Mouse (Mus musculus): ENCODE data around the gene Stpg1. TPM values are rescaled to one million over a fixed set of nuclear protein-coding genes. Genes with fewer than 3 reads are reported as not detected.

The Stpg1 gene
- polyA plus RNA-seq, 1 experiment = 0.41 TPM

DNA sequence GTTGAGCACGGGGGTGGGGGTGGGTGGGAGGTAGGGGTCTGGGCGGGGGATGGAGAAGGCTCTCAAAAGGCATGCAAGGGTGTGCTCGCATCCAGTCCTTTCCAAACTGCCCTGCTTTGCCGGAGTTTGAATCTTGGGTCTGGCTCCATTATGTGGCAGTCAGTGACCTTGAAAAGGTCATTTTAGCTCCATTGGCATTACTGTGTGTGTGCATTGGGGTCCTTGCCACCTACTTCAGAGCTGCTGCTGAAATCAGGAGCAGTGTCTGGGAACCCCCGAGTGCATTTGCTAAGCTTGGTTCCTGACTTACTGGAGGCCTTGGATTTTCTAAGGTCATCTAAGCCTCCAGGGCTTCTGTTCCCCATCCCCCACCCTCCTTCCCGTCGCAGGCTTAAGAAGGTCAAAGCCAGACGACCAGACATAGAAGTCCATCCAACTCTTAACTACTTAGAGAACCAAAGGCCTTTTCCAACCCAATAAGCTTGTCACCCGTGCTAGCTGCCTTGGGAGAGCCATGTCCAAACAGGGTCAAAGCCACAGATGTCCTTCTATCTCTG, 54.0 kb downstream of the Stpg1 start:
- H3K27me3 ChIP-seq (replicated peaks; ENCODE audit: control insufficient read depth, insufficient read depth, low read length) = no peaks in the 10 kb centered on the region
- 0 out of 2 replicates have a peak, but pooled peaks cover 4% of the 10 kb centered on the region for H3K4me1 ChIP-seq (ENCODE audit: control insufficient read depth, insufficient read depth, low read length)
- 51% methylated on average over 9 of the region's 9 CpGs for WGBS
- H3K4me3 ChIP-seq (ENCODE audit: insufficient read depth, low read depth, low read length) = no peak overlapping the region
- no peaks in the 10 kb centered on the region for H3K36me3 ChIP-seq (ENCODE audit: control insufficient read depth, insufficient read depth, low read length)
- no peak overlapping the region for H3K27ac ChIP-seq (ENCODE audit: insufficient read depth, low read depth, low read length)
- DNase-seq = peak; percentile 29
- TF ChIP-seq CTCF (conservative IDR thresholded peaks at IDR 0.05; ENCODE audit: insufficient read depth, insufficient read length, low read depth, low read length) = no peak
- no peak for TF ChIP-seq POLR2A (IDR thresholded peaks at IDR 0.05; ENCODE audit: low read depth, low read length)

DNA sequence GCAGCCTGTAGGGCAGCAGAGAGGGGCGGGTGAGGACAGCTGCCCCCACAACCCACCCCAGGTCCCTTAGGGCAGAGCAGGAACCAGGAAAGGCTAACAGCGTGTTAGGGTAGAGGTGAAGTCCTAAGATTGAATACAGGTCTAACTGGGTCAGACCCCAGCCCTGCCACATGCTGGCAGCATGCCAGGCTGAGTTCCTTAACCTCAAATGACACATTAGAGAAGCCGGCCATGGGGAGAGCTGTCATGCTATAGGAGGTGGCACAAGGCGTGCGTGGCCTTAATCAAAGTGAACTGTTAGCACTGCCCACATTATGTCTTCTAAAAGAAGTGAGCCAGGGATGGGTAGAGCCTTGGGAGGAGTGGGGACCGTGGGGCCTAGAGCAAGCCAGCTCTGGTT, 54.7 kb downstream of the Stpg1 start:
- no peak overlapping the region for H3K4me3 ChIP-seq (ENCODE audit: insufficient read depth, low read depth, low read length)
- no peak overlapping the region for H3K27ac ChIP-seq (ENCODE audit: insufficient read depth, low read depth, low read length)
- no peak for DNase-seq
- 71% methylated on average over 6 of the region's 6 CpGs for WGBS
- no peaks in the 10 kb centered on the region for H3K27me3 ChIP-seq (replicated peaks; ENCODE audit: control insufficient read depth, insufficient read depth, low read length)
- no peaks in the 10 kb centered on the region for H3K36me3 ChIP-seq (ENCODE audit: control insufficient read depth, insufficient read depth, low read length)
- no peak for TF ChIP-seq POLR2A (IDR thresholded peaks at IDR 0.05; ENCODE audit: low read depth, low read length)
- no peak for TF ChIP-seq CTCF (conservative IDR thresholded peaks at IDR 0.05; ENCODE audit: insufficient read depth, insufficient read length, low read depth, low read length)
- 0 out of 2 replicates have a peak, but pooled peaks cover 4% of the 10 kb centered on the region for H3K4me1 ChIP-seq (ENCODE audit: control insufficient read depth, insufficient read depth, low read length)

GRCm38 (mm10) chr4:135563794-135564193, 69.2 kb downstream of the Stpg1 start:
- Histone ChIP-seq H3K27me3 (replicated peaks; ENCODE audit: control insufficient read depth, insufficient read depth, low read length) (no peaks in the 10 kb centered on the region; the same call in 1 of the 2 replicates), H3K4me1 (ENCODE audit: control insufficient read depth, insufficient read depth, low read length) (no peaks in the 10 kb centered on the region), H3K36me3 (ENCODE audit: control insufficient read depth, insufficient read depth, low read length) (no peaks in the 10 kb centered on the region), H3K4me3 (ENCODE audit: insufficient read depth, low read depth, low read length) (no peak overlapping the region), H3K27ac (ENCODE audit: insufficient read depth, low read depth, low read length) (no peak overlapping the region)
- DNase-seq = no peak
- TF ChIP-seq CTCF (conservative IDR thresholded peaks at IDR 0.05; ENCODE audit: insufficient read depth, insufficient read length, low read depth, low read length) (no peak), POLR2A (IDR thresholded peaks at IDR 0.05; ENCODE audit: low read depth, low read length) (no peak)
- WGBS = 60% methylated on average over 2 of the region's 2 CpGs

- Histone ChIP-seq H3K4me1 (ENCODE audit: control insufficient read depth, insufficient read depth, low read length) (peaks cover 5% of the 10 kb centered on the region; the same call in 1 of the 2 replicates), H3K27ac (ENCODE audit: insufficient read depth, low read depth, low read length) (no peak overlapping the region), H3K27me3 (replicated peaks; ENCODE audit: control insufficient read depth, insufficient read depth, low read length) (no peaks in the 10 kb centered on the region; the same call in 1 of the 2 replicates), H3K36me3 (ENCODE audit: control insufficient read depth, insufficient read depth, low read length) (no peaks in the 10 kb centered on the region), H3K4me3 (ENCODE audit: insufficient read depth, low read depth, low read length) (no peak overlapping the region)
- no peak for TF ChIP-seq CTCF (conservative IDR thresholded peaks at IDR 0.05; ENCODE audit: insufficient read depth, insufficient read length, low read depth, low read length)
- TF ChIP-seq POLR2A (IDR thresholded peaks at IDR 0.05; ENCODE audit: low read depth, low read length) = no peak
- 45% methylated on average over 9 of the region's 9 CpGs for WGBS
- peak; percentile 63 for DNase-seq
Observed at GRCm38 (mm10) chr4:135565400-135565799, 70.8 kb downstream of the Stpg1 start.

DNA sequence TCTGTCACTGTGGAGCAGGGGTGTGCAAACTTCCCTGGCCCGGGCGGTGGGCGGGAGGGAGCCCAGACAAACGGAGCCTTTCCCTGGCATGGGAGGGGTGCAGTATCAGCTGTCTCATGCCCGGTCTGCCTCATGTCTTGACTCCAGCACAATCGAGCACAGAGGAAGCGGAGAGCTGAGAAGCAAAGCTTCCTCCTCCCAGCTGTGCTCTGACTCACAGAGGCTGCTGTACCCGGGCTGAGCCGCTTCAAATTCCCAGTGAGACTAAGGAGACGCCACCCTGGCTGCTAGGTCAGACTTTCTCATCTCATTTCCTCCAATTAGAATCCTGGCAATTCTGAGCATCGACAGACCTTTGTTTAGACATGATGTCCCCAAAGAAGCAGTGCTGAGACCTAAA, 72.5 kb downstream of the Stpg1 start:
- H3K4me1 ChIP-seq (ENCODE audit: control insufficient read depth, insufficient read depth, low read length) = peaks cover 5% of the 10 kb centered on the region; the same call in 1 of the 2 replicates
- no peak for DNase-seq
- no peak overlapping the region for H3K27ac ChIP-seq (ENCODE audit: insufficient read depth, low read depth, low read length)

DNA sequence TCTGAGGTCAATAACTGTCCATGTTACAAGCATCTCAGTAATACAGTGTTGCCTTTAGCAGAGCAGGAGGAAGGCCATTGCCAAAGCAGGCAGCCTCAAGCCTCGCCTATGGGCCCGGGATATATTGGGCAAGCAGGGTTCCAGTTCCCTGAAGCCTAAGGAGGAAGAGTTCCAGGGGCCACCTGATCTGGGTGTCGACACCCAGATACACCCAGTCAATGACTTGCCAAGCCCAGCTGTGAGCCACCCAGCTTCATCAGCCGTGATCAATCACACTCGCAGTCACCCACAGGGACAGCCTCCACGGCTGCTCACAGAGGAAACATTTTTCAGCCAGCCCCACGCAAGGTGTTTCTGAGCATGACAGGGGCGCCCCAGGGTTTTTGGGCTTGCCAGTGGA, 72.9 kb downstream of the Stpg1 start:
- WGBS = 77% methylated on average over 8 of the region's 8 CpGs
- Histone ChIP-seq H3K4me1 (ENCODE audit: control insufficient read depth, insufficient read depth, low read length) (peaks cover 5% of the 10 kb centered on the region; the same call in 1 of the 2 replicates), H3K27me3 (replicated peaks; ENCODE audit: control insufficient read depth, insufficient read depth, low read length) (no peaks in the 10 kb centered on the region; the same call in 1 of the 2 replicates), H3K4me3 (ENCODE audit: insufficient read depth, low read depth, low read length) (no peak overlapping the region), H3K27ac (ENCODE audit: insufficient read depth, low read depth, low read length) (no peak overlapping the region), H3K36me3 (ENCODE audit: control insufficient read depth, insufficient read depth, low read length) (no peaks in the 10 kb centered on the region)
- no peak for TF ChIP-seq CTCF (conservative IDR thresholded peaks at IDR 0.05; ENCODE audit: insufficient read depth, insufficient read length, low read depth, low read length)
- no peak for TF ChIP-seq POLR2A (IDR thresholded peaks at IDR 0.05; ENCODE audit: low read depth, low read length)
- DNase-seq = no peak

More for the DNA sequence above, 72.5 kb downstream of the Stpg1 start:
- Histone ChIP-seq H3K27me3 (replicated peaks; ENCODE audit: control insufficient read depth, insufficient read depth, low read length) (no peaks in the 10 kb centered on the region; the same call in 1 of the 2 replicates), H3K36me3 (ENCODE audit: control insufficient read depth, insufficient read depth, low read length) (no peaks in the 10 kb centered on the region), H3K4me3 (ENCODE audit: insufficient read depth, low read depth, low read length) (no peak overlapping the region)
- WGBS = 56% methylated on average over 11 of the region's 11 CpGs
- no peak for TF ChIP-seq CTCF (conservative IDR thresholded peaks at IDR 0.05; ENCODE audit: insufficient read depth, insufficient read length, low read depth, low read length)
- no peak for TF ChIP-seq POLR2A (IDR thresholded peaks at IDR 0.05; ENCODE audit: low read depth, low read length)

- peak; percentile 47 for DNase-seq
- Histone ChIP-seq H3K4me3 (ENCODE audit: insufficient read depth, low read depth, low read length) (no peak overlapping the region), H3K27ac (ENCODE audit: insufficient read depth, low read depth, low read length) (no peak overlapping the region), H3K4me1 (ENCODE audit: control insufficient read depth, insufficient read depth, low read length) (peaks cover 5% of the 10 kb centered on the region; the same call in 1 of the 2 replicates), H3K36me3 (ENCODE audit: control insufficient read depth, insufficient read depth, low read length) (no peaks in the 10 kb centered on the region), H3K27me3 (replicated peaks; ENCODE audit: control insufficient read depth, insufficient read depth, low read length) (no peaks in the 10 kb centered on the region; the same call in 1 of the 2 replicates)
- TF ChIP-seq CTCF (conservative IDR thresholded peaks at IDR 0.05; ENCODE audit: insufficient read depth, insufficient read length, low read depth, low read length) (no peak), POLR2A (IDR thresholded peaks at IDR 0.05; ENCODE audit: low read depth, low read length) (no peak)
- 18% methylated on average over 11 of the region's 11 CpGs for WGBS
Observed at GRCm38 (mm10) chr4:135569201-135569600, 74.6 kb downstream of the Stpg1 start.
